Mouse (Mus musculus) gastrocnemius, adult 18-20 months (tissue): Measurements from ENCODE around the gene Sh3gl2. TPM values are rescaled to one million over a fixed set of nuclear protein-coding genes. Genes with fewer than 3 reads are reported as not detected.

Experiments used
- DNase-seq: peaks from one replicate; pipeline ENCODE4 v3.0.0; 2021; ENCODE audit warnings: low spot score
- total RNA-seq, 2 experiments: library from RNA; stranded (reverse); gene quantifications; 2 replicates each; pipeline ENCODE4 v1.2.3; 2021

Sh3gl2 gene
- total RNA-seq, 2 experiments from 2014 or later: 0.59 to 0.73 TPM

DNA sequence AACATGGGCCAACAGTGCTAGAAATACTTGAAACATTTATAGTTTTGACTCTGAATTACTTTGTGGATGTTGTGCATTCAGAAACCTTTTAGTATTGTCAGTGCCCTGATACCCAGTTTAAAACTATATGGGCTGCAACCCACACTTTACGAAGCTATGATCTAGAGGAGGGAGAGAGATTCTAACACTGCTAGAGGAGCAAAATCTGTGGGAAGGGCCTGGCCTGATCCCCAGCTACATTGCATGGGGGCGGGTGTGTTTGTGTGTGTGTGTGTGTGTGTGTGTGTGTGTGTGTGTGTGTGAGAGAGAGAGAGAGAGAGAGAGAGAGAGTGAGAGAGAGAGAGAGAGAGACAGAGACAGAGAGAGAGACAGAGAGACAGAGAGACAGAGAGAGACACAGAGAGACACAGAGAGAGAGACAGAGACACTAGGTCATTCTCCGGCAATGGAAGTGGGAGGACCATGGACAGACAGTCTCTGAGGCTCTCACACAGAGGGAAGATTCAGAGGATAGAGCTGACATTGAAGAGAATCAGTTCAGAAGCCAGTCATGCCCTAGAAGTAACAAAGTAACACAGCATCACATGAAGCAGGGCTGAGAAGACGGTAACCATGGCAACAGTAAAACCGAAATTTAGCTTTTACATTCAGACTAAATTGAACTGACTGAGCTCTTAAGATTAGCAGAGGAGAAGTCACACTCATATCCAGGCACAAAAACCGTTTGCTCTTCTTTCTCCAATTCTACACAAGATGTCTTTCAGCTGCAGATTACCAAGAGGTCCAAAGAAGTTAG lies 95.9 kb downstream of the Sh3gl2 start:
- no peak for DNase-seq

DNA sequence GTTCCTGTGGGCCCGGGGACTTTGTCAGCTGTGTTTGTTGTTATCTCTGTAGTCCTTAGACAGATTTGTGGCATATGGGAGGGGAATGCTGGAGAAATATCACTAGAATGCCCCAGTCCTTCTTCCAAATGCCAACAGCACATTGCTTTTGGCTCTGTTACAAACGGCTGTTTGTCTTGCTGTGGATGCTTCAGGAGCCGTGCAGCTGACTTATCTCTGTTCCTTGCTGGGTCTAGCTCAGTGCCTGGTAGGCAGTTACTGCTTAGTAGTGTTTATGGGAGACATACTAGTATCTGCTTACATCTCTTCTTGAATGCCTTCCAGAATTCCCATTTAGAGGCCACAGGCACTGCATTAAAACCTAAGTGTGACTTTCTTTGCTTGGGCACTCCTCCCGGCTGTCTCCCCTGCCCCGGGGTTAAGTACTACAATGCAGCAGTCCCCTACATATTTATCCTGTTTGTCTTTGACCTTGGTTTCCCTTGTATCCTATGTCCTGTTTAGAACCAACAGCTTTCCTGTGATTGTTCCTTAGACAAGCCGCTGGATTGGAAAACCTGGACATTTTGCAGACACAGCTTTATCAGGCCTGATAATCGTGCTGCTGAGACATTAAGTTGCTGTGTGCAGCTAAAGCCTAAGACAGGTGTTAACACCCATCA lies 101.1 kb downstream of the Sh3gl2 start:
- no peak for DNase-seq

DNA sequence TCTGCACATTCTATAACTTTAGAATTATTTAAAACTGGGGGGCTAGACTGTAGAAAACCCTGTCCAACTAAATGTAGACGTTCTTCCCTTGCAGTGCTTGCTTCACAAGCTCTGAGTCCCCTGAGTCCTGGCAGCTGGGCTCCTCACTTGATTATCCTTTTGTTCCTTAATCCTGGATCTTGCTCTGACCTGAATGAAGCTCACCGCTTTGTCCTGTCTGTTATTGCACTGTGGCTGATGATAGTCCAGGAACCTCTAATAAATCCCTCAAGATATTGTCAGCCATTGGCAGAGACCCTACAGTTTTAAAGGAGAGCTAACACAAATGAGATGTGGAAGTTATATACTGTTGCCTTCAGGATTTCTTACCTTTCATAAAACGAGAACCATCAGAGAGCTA lies 114.2 kb downstream of the Sh3gl2 start:
- no peak for DNase-seq

DNA sequence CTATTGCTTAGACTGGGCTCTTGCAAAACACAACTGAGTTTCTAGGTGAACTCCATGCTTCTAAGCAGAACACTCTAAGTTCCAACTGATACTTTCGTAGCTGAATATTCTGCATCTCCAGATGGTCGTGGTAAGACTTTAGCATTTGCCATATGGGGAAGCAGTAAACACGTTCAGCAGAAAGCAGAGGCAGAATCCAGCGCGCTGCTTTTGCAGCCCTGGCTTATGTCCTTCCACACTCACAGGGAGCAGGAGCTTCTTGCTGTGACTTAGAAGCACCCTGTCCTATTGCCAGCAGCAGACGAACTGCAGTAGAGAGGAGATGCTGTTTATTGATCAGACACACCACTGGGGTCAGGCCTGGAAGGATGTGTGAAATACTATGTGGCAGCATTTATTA lies 120.5 kb downstream of the Sh3gl2 start:
- no peak for DNase-seq

DNA sequence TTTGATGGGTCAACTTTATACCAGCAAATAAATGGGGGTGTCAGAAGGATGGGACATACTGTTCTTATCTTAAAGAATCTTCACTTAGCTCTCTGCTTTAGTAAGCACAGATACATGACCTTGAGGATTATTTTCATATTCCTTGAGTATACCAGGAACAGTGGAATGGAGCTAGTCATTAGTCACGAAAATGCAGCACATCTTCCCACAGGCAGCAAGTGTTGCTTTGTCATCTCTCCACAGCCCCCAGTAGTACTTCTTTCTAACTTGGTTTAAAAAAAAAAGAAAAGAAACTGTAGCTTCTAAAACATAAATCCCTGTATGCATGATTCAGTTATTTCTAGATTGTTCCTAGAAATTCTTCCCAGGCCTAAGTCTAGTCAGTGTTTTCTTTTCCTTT lies 121.1 kb downstream of the Sh3gl2 start:
- DNase-seq: no peak

DNA sequence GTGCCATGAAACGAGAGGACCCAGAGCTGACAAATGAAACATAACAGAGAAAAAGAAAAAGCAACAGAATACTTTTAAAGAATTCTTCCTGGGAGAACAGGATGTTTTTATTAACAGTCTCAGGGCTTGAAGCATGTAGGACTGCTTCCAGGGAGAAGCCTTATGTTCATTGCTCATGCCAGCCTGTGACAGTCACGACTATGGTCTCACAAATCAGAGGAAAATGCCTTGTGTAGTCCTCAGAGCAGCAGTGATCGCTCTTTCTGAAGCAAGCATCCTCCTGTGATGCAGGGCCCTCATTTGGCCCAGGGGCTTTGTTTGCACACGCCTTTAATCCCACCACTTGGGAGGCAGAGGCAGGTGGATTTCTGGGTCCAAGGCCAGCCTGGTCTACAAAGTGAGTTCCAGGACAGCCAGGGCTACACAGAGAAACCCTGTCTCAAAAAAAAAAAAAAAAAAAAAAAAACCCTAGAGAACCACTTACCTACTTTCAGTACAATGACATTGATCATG lies 129.8 kb downstream of the Sh3gl2 start:
- no peak for DNase-seq

DNA sequence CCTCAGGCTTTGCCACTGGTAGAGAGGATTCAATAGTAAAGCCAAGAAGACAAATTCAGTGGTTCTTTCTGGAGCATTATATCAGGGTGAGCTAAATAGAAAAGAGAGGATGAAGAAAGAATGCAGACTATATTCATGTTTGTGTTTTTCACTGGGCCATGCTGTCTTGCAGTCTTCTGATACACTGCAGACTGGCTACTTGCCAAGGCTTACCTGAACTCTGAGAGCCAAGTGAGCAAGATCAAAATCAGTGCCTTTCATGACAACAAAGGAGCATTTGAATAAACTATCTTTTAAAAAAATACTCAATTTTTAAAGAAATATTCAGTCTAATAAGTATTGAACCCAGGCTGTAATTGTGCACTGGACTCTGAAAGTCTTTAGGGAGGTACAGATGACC lies 131.4 kb downstream of the Sh3gl2 start:
- DNase-seq: no peak

DNA sequence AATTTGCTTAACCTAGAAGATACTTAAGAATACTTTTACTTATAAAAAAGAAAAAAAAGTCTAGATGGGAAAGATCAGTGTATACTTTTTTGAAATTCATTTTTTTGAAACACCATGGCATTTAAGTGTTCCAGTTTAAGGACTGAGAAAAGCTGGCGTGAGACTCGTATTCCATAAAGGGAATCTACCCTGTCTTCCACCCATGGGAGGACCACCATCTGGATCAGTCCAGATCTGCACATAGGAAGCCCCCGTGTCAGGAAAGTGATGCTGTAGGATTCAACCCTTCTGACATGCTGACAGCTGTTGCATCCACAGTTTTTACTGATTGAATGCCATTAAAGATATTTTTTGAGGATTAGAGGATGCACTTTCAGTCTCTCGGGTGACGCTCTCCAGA lies 134.2 kb downstream of the Sh3gl2 start:
- DNase-seq: no peak

DNA sequence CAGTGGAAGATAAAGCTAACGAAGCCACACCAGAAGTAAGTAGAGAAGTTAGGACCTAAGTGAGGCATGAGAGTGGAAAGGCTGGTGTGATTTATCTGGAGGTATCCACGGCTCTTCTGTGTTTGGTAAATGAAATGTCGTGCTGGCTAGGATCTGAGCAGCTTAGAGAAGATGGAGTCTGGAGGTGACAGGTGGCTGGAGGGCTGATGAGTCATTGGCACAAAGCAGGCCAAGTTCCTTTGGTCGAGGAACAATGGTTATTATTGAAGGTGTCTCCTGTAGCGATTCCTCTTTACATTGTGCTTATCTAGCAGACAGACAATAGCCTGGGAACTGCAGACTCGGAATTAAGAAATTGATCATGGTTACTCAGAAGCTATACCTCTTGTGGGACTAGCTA lies 135.8 kb downstream of the Sh3gl2 start:
- no peak for DNase-seq

DNA sequence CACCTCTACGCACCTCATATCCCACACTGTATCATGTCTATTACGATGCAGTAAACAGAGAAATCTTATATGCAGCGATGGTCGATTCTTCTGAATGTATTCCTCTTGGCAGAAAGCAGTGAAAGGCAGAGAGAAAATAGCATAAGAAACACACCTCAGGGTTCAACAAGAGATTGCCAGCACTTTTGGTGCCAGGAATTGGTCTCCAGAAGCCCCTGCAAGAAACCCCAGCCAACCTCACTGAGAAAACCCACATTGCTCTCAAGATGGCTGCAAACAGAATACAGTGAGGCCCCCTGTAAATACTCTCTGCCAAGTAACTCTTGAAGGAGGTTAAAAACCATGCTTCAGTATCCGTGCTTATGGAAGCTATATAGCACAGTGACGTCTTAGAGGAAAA lies 141.0 kb downstream of the Sh3gl2 start:
- DNase-seq: no peak

DNA sequence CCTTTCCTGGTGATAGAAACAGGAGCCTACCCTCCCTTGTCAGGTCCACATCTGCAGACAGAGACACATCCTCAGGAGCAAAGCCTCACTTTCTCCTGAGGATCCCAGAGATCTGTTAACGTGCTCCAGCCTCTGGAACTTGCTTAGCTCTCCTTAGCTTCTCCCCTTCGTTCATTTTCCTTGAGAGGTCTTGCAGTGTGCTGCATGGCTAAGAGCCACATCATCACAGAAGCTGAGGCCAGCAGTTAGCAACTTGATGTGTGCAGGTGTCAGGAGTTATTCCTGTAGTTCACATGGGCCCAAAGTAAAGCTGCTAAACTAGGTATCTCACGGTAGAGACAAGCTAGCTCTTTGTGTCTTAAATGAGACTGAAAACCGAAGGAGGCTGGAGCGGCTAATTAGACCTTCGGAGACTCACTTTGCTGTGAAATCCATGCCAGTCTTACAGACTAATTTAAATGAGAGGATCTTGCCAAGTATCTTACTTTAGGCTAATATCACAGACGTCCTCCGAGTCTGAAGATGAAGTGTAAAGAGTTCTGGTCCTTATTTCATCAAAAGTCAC lies 143.2 kb downstream of the Sh3gl2 start:
- no peak for DNase-seq

DNA sequence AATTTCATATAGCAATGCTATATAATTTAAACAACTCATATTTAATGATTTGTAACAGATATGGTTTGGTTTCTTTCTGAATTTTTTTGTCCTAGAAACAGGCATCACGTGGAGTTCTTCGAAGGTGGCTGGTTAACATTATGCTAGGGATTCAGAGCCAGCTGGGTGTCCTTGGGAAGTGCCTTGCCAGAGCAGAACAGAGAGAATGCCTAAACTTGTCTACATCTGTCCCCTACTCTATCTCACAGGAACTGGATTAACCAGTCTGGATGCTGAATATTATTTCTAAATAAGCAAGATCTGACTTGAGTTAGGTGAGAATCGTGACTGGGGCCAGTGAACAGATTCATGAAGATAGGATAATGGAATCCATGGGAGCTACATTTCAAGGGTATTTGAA lies 157.7 kb downstream of the Sh3gl2 start:
- DNase-seq: no peak

DNA sequence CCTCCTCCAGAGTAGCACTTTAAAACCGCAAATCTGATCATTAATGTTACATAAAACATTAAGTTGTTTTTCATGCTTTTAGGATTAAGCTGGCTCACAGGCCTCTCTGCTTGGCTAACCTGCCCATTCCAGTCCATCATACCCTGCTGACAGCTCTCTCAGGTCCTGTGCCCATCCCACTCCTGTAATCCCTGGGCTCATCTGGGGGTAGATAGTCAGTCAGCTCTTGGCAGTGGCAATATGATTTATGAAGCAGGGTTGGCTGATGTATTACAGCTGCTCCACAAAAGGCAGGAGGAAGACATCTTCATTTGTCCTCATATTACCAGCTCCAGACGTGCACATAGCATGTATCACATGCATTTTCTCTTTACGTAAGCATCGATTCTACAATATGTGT lies 158.3 kb downstream of the Sh3gl2 start:
- DNase-seq: no peak

DNA sequence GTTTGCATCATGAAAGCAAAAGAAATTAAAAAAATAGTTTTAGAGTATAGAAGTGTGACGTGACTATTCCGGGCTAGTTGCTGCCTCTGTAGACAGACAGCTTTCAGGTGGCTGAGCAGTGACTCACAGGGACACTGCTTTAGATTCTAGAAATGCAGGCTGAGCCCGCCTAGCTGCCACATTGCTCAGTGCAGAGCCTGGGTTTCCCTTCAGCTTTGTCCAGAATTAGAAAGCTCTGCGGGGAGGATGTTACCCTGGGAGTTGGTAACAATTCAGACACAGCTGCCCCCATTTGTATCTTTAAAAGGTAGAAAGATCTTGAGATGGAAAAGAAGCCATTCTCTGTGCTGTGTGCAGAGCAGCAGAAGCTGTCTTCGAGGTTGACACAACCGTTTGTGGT lies 166.1 kb downstream of the Sh3gl2 start:
- no peak for DNase-seq

DNA sequence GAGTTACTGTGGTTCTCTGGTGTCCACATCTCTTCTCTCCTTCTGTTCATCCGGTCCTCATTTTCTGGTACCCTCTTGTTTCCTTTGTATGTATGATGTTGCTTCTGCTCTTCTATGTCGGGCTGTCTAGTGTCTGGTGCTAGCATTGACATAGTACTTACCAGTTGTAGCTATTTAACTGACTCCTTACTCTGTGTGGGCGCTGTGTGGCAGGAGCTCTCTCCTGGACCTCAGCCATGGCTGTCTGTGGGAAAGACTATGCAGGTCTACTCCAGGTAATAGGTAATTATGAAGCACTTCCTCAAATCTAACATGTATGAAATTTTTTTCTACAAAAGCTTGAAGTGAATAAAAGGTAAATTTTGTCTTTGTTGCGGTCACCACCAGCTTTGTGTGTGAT lies 169.9 kb downstream of the Sh3gl2 start:
- DNase-seq: no peak

DNA sequence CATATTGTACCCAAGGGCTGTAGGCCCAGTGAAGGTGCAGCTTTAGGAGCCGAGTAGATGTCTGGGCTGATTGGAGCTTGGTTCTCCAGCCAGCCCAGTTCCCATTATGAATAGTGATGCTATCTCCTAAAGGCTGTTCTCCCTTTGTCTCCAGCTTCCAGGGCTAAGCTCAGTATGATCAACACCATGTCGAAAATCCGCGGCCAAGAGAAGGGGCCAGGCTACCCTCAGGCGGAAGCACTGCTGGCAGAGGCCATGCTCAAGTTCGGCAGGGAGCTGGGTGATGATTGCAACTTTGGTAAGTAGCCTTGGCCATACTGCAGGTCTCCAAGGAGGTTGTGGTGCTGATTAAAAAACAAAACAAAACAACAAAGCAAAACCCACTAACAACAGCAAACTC lies 171.3 kb downstream of the Sh3gl2 start:
- no peak for DNase-seq

DNA sequence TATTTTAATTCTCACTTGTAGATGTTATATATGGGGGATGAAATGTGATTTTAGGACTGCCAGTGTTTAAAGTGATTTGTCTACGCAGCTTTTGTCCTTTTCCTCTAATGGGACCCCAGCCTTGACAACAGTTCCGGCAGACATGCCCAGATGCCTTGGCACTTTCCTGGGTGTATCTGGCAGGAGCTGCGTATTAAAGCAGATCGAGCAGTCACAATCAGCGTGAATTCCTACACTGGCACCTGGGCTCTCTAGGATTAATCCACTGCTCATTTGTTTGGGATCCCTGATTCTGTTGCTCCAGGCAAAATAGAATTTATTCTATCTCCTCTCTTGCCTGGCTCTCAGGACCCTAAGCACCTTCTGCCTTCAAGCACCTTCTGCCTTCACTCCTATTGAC lies 171.7 kb downstream of the Sh3gl2 start:
- no peak for DNase-seq

DNA sequence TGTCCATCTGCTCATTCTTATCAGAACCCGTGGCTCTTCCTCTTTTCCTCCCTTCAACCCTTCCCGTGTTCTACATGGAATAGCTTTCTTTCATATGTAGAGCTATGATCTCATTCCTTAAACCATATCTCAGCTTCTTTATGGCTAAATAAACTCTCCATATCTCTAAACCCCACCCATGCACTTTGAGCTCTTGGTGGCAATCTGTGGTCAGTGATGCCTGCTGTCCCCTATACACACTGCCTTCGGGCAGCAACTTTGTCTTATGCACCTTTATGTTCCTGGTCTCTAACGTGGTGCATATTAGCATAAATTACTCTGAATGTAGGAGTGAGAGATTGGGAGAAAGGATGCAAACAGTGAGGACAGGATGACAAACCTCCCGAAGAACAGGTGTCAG lies 180.3 kb downstream of the Sh3gl2 start:
- no peak for DNase-seq

DNA sequence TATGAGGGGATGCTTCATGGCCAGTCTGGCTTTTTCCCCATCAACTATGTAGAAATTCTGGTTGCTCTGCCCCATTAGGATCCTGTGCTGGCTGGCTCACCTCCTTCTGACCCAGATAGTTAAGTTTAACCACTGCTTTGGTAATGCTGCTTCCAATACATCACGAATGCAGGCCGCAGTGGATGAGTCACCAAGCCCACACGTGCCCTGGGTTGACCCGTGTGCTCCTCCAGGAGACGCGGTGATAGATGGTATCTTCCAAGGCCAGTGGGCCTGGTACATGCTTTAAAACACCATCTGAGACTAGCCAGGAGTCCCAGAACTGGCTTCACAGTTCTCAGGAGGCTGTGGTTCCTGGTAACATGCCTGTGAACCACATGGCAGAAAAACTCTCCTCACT lies 182.8 kb downstream of the Sh3gl2 start:
- DNase-seq: no peak

DNA sequence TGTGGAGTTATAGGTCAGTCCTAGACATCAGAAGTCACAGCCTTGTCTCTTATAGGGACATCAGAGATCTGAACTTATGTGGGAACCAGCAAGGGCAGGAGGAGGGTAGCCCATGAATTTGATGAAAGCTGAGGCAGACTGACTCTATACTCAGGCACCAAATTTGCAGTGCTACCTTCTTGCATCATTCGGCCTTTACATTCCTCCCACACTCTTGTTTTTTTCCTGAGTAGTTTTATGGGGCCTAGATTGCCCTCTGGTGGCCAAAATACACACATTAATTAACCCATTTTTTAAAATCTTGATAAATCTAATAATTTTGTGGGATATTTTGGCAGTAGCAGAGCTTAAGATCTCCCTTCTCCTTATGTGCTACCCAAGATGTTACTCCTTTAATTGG lies 186.9 kb downstream of the Sh3gl2 start:
- DNase-seq: no peak

DNA sequence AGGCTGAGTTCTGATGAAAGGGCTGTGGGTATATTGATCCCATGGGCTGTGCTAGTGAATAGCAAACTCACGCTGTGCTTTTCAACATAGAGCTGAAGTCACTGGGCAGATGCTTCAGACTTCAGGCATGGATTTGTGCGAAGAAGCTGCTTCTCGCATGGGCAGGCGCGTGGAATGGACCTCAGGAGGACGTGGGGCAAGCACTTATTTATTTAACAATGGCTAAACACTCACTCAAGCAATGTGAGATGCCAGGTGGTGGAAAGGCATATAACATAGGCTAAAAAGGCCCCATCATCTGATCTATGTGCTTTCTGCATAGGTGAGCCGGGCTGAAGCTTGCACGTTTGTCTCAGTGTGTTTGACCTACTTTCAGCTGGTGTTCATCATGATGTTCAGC lies 193.8 kb downstream of the Sh3gl2 start:
- no peak for DNase-seq

DNA sequence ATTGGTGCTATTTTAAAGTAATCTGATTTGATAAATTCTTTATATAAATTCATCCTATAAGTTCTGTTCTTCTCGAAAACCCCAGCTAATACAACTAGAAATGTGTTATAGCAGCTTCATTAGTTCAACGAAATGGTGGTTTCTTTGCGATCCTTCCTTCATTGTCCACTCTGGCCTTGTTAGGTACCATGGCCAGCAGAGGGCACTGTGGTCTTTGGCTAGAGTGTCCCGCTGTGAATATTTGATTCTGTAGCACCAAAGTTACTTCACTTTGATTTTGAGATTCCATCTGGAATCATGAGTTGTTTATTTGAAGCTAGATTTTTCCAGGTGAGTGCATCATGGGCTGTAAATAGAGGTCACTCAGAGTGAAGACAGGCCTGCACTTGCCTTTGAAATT lies 197.9 kb downstream of the Sh3gl2 start:
- DNase-seq: peak; percentile 55
